Mouse (Mus musculus): ENCODE measurements around the gene Spg21.

Gene Spg21

GRCm38 (mm10) chr9:65535789-65536469 lies 75.2 kb downstream of the Spg21 start:
- no peak for DNase-seq (ENCODE audit: low read depth)

- DNase-seq (ENCODE audit: low read depth), result no peak
These were observed 75.7 kb downstream of the Spg21 start for GRCm38 (mm10) chr9:65536491-65536890.

All from c-Kit-positive CD71-positive TER-119-negative erythroid progenitor cells, embryonic 14.5 days (primary cell).